Mouse (Mus musculus): ENCODE measurements around the gene OR5BS1P.
"Not testable (repeated sequence)": the region's sequence is repeated elsewhere in the genome, so short reads cannot be mapped to it uniquely, and the experiment has no call there.

The OR5BS1P gene

GRCm38 (mm10) chr15:98507321-98507720 lies 37.6 kb downstream of the OR5BS1P start:
- no peak for DNase-seq

GRCm38 (mm10) chr15:98509387-98509786 lies 39.7 kb downstream of the OR5BS1P start:
- no peak for DNase-seq

GRCm38 (mm10) chr15:98510438-98511385 lies 41.0 kb downstream of the OR5BS1P start:
- peak; percentile 66 to 84 for DNase-seq

GRCm38 (mm10) chr15:98511386-98511928 lies 41.8 kb downstream of the OR5BS1P start:
- peak in 1 of 2 experiments; percentile 46 for DNase-seq

- DNase-seq, result no peak
These were observed 42.5 kb downstream of the OR5BS1P start for GRCm38 (mm10) chr15:98512232-98512631.

- DNase-seq, result peak; percentile 68 to 83
These were observed 43.2 kb downstream of the OR5BS1P start for GRCm38 (mm10) chr15:98512799-98513321.

- not testable (repeated sequence) for DNase-seq
These were observed 44.0 kb downstream of the OR5BS1P start for GRCm38 (mm10) chr15:98513676-98514075.

GRCm38 (mm10) chr15:98514146-98514545 lies 44.5 kb downstream of the OR5BS1P start:
- DNase-seq, result no peak

- not testable (repeated sequence) for DNase-seq
These were observed 45.1 kb downstream of the OR5BS1P start for GRCm38 (mm10) chr15:98514845-98515244.

GRCm38 (mm10) chr15:98517380-98518355 lies 48.0 kb downstream of the OR5BS1P start:
- peak; percentile 53 to 67 for DNase-seq

- DNase-seq, result no peak
These were observed 51.5 kb downstream of the OR5BS1P start for GRCm38 (mm10) chr15:98521245-98521644.

GRCm38 (mm10) chr15:98526057-98526456 lies 56.4 kb downstream of the OR5BS1P start:
- DNase-seq, result no peak

GRCm38 (mm10) chr15:98527056-98527771 lies 57.5 kb downstream of the OR5BS1P start:
- no peak for DNase-seq

GRCm38 (mm10) chr15:98528066-98528563 lies 58.4 kb downstream of the OR5BS1P start:
- DNase-seq, result no peak
